Mouse (Mus musculus): ENCODE results near the gene Rab3a. TPM values are rescaled to one million over a fixed set of nuclear protein-coding genes. Genes with fewer than 3 reads are reported as not detected.

The Rab3a gene
- polyA plus RNA-seq, 1 experiment from 2014 or later, result 12.3 TPM

DNA sequence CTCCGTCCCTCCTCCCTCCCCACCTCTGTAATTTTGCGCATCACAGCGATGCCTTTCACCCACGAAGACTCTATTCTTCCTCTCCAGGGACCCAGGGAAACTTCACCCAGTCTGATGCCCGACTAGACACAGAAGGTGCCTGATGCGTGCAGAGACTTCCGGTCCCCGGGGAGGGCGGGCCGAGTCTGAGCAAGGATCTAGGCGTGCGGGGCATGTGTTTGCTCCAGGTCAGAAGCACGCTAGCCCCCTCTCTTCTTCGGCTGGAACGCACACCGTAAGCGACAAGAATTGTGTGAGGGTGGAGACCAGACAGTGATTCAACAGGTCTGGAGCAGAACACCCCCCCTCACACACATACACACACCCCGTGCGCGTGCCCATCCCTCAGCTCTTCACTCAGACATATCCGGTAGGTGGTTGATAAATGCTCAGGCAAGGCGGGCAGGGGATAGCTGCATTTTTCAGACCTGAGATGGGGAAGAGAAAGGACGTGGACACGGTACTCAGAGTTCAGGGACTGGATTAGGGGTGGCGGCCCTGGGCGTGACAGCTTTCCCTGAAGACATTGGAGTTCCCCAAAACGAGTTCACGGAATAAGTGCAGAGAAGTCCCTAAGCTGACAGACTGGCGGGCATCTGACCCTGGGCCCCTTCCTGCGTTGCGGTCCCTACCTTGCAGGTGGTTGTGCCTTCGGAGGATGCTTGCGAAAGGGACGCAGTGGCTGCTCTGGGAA lies 11.5 kb downstream of the Rab3a start:
- Histone ChIP-seq H3K4me1 (ENCODE audit: control insufficient read depth, insufficient read depth, low read length) (peaks cover 18% of the 10 kb centered on the region), H3K4me2 (ENCODE audit: low read depth, severe bottlenecking) (peak overlapping the region; percentile 88), H3K4me3 (ENCODE audit: low read depth, low read length) (peak overlapping the region; percentile 34), H3K9ac (ENCODE audit: low read length) (peak overlapping the region; percentile 59), H3K27me3 (ENCODE audit: control insufficient read depth, insufficient read depth, low read length) (no peaks in the 10 kb centered on the region), H3K27ac (replicated peaks; ENCODE audit: low read depth, low read length) (no peak overlapping the region), H3K9me3 (ENCODE audit: control insufficient read depth, low read length) (no peaks in the 10 kb centered on the region), H3K36me3 (ENCODE audit: control insufficient read depth, insufficient read depth, low read length) (peaks cover 16% of the 10 kb centered on the region)
- no peak for ATAC-seq (ENCODE audit: insufficient number of reproducible peaks, low FRiP score, low TSS enrichment, low read depth)
- DNase-seq (ENCODE audit: low spot score), result peak; percentile 58
- 2% methylated on average over 34 of the region's 34 CpGs for WGBS

DNA sequence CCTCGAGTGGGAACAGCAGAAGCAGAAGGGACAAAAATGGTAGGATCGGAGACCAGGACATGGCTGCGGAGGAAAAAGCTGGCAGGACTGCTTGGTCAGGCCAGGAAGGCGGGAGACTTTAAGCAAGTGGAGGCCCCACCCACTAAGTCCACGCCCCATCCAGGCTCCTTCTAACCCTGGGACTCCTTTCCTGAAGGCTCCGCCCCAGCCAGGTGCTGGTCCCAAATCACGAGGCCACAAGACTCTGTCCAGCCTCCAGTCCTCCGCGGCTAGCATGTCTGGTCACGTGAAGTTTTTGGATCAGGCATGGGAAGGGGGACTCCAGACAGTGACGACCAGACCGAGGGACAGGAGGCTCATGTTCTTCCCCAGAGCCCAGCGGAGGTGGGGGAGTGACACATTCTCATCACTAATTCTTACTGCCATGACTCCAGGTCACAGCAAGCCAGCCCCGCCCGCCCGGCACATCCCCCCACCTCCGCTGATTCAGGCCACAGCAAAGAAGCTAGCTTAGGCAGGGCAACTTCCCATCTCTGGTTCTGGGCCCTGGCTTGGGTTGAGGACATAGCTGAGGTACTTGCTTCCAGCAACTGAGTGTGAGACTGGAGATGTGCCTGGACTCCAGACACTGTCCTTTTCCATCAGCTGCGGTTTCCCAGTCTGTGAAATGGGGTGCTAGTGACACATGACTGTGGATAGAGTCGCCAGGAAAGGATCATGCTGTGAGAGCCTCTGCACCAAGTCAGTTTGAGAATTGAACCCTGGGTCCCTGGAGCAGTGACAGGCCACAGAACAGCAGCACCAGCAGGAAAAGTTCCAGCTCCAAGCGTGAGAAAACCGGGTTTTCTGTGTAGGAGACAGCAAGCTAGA lies 12.3 kb downstream of the Rab3a start:
- H3K9me3 ChIP-seq (ENCODE audit: control insufficient read depth, low read length), result no peaks in the 10 kb centered on the region
- peaks cover 19% of the 10 kb centered on the region for H3K36me3 ChIP-seq (ENCODE audit: control insufficient read depth, insufficient read depth, low read length)
- no peaks in the 10 kb centered on the region for H3K27me3 ChIP-seq (ENCODE audit: control insufficient read depth, insufficient read depth, low read length)
- peak overlapping the region; percentile 59 for H3K9ac ChIP-seq (ENCODE audit: low read length)
- 0 out of 2 replicates have a peak overlapping the region, but pooled peaks have one; percentile 36 for H3K27ac ChIP-seq (replicated peaks; ENCODE audit: low read depth, low read length)
- peak; percentile 62 for ATAC-seq (ENCODE audit: insufficient number of reproducible peaks, low FRiP score, low TSS enrichment, low read depth)
- DNase-seq (ENCODE audit: low spot score), result peak; percentile 80
- WGBS, result 8% methylated on average over 21 of the region's 21 CpGs
- peaks cover 18% of the 10 kb centered on the region for H3K4me1 ChIP-seq (ENCODE audit: control insufficient read depth, insufficient read depth, low read length)
- peak overlapping the region; percentile 88 for H3K4me2 ChIP-seq (ENCODE audit: low read depth, severe bottlenecking)
- peak overlapping the region; percentile 34 for H3K4me3 ChIP-seq (ENCODE audit: low read depth, low read length)

DNA sequence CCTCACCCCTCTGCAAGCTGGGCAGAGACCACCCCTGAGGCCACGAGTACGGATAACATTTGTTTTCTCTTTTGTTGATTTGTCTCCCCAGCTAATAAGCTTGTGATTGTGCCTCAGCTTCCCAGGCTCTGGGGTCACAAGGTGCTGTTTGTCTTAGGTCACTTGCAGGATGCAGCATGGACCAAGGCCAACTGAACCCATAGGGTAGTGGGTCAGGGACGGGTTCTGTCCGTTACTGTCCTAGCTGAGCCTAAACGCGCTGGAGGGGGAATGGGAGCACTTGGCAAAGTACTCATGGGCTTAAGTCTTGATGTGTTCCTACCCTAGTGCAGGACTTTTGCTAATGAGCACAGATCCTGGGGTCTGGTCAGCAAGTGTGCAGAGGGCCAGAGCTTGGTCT lies 13.0 kb downstream of the Rab3a start:
- DNase-seq (ENCODE audit: low spot score), result no peak
- no peak for ATAC-seq (ENCODE audit: insufficient number of reproducible peaks, low FRiP score, low TSS enrichment, low read depth)
- Histone ChIP-seq H3K36me3 (ENCODE audit: control insufficient read depth, insufficient read depth, low read length) (peaks cover 24% of the 10 kb centered on the region), H3K27me3 (ENCODE audit: control insufficient read depth, insufficient read depth, low read length) (no peaks in the 10 kb centered on the region), H3K9ac (ENCODE audit: low read length) (no peak overlapping the region), H3K4me1 (ENCODE audit: control insufficient read depth, insufficient read depth, low read length) (peaks cover 18% of the 10 kb centered on the region), H3K4me3 (ENCODE audit: low read depth, low read length) (no peak overlapping the region), H3K9me3 (ENCODE audit: control insufficient read depth, low read length) (no peaks in the 10 kb centered on the region), H3K4me2 (ENCODE audit: low read depth, severe bottlenecking) (no peak overlapping the region), H3K27ac (replicated peaks; ENCODE audit: low read depth, low read length) (no peak overlapping the region)
- 81% methylated on average over 6 of the region's 6 CpGs for WGBS

DNA sequence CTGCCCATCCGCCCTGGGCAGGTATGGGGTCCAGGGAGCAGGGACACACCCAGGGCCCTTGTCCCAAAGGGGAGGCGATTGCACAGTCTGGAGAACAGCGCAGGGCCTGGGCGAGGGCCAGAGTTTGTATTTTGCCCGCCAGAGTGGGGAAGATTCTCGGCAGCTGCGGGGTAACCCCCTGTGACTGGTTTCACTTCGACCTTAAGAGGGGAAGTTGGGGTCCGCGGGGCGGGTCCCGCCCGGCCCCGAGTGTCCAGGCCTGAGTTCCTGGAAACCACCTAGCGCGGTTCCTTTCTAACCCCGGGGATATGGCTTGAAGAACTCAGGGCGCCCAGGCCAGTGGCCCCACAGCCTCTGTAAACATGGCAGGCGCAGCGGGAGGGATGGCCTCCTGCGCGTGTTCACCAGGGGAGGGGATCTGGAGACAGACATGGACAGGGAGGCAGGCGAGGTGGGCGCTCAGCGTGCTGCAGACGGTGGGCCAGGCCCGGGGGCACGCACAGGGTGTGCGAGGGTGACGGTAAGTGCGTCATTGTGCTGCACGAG lies 13.8 kb downstream of the Rab3a start:
- ATAC-seq (ENCODE audit: insufficient number of reproducible peaks, low FRiP score, low TSS enrichment, low read depth), result no peak
- H3K4me2 ChIP-seq (ENCODE audit: low read depth, severe bottlenecking), result no peak overlapping the region
- no peak overlapping the region for H3K27ac ChIP-seq (replicated peaks; ENCODE audit: low read depth, low read length)

DNA sequence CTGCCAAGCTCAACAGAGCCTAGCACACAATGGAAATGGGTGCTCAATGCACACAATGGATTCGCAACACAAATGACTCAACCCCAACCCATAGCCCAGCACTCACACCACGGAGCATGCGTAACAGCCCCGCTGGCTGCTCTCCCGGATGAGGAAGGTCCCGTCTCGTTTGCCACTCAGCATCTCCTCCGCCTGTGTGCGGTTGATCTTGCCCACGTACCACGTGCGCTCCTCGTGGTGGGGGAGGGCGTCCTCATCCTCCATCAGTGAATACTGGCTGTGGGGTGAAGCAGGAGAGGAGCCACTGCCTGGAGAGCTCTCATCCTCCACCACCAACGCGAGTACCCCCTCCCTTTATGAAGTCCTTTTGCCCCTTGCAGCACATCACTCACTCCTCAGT lies 14.5 kb downstream of the Rab3a start:
- no peak overlapping the region for H3K27ac ChIP-seq (replicated peaks; ENCODE audit: low read depth, low read length)
- H3K4me1 ChIP-seq (ENCODE audit: control insufficient read depth, insufficient read depth, low read length), result peaks cover 18% of the 10 kb centered on the region
- no peak overlapping the region for H3K9ac ChIP-seq (ENCODE audit: low read length)
- ATAC-seq (ENCODE audit: insufficient number of reproducible peaks, low FRiP score, low TSS enrichment, low read depth), result no peak
- DNase-seq (ENCODE audit: low spot score), result no peak
- WGBS, result 89% methylated on average over 16 of the region's 16 CpGs
- H3K4me3 ChIP-seq (ENCODE audit: low read depth, low read length), result no peak overlapping the region
- no peaks in the 10 kb centered on the region for H3K9me3 ChIP-seq (ENCODE audit: control insufficient read depth, low read length)
- peaks cover 24% of the 10 kb centered on the region for H3K36me3 ChIP-seq (ENCODE audit: control insufficient read depth, insufficient read depth, low read length)
- H3K27me3 ChIP-seq (ENCODE audit: control insufficient read depth, insufficient read depth, low read length), result no peaks in the 10 kb centered on the region
- H3K4me2 ChIP-seq (ENCODE audit: low read depth, severe bottlenecking), result no peak overlapping the region

More for the DNA sequence above, 13.8 kb downstream of the Rab3a start:
- Histone ChIP-seq H3K4me3 (ENCODE audit: low read depth, low read length) (no peak overlapping the region), H3K9me3 (ENCODE audit: control insufficient read depth, low read length) (no peaks in the 10 kb centered on the region), H3K9ac (ENCODE audit: low read length) (no peak overlapping the region), H3K27me3 (ENCODE audit: control insufficient read depth, insufficient read depth, low read length) (no peaks in the 10 kb centered on the region), H3K36me3 (ENCODE audit: control insufficient read depth, insufficient read depth, low read length) (peaks cover 24% of the 10 kb centered on the region), H3K4me1 (ENCODE audit: control insufficient read depth, insufficient read depth, low read length) (peaks cover 18% of the 10 kb centered on the region)
- 94% methylated on average over 32 of the region's 32 CpGs for WGBS
- DNase-seq (ENCODE audit: low spot score), result no peak

DNA sequence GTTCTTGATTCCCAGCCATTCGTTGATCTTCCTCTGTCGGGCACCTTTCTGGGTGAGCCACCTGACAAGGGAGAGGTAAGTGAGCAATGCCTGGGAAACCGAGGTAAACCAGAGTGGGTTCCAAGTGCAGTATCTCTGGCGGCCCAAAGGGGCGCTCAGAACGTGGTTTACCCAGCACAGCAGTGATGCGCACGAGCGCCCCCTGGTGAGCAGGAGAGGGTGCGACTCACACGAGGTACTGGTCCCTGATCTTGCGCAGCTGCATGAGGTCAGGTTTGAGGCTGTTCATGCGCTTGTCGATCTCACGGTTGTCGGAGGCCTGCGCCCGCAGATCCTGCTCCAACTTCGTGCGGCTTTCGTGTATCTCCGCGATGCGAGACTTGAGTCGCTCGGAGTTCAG lies 14.9 kb downstream of the Rab3a start:
- peaks cover 18% of the 10 kb centered on the region for H3K4me1 ChIP-seq (ENCODE audit: control insufficient read depth, insufficient read depth, low read length)

DNA sequence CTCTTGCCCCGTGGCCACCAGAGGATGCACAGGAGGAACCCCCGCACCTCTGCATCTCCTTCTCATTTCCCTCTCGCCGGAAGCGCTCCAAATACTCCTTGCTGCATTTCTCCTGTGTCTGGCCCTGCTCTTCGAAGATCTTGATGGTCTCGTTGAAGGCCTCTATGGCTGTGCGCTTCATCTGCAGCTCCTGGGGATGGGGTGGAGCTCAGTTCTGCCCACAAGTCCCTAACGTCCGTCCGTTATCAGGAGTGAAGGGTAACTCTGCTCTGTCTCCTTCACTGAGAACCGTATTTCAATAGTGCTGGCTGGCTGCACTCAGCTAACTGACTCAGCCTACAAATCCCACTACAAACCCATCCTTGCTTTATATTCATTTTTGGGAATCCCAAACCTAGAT lies 15.4 kb downstream of the Rab3a start:
- WGBS, result 75% methylated on average over 12 of the region's 12 CpGs
- DNase-seq (ENCODE audit: low spot score) (no peak), ATAC-seq (ENCODE audit: insufficient number of reproducible peaks, low FRiP score, low TSS enrichment, low read depth) (no peak)
- Histone ChIP-seq H3K36me3 (ENCODE audit: control insufficient read depth, insufficient read depth, low read length) (peaks cover 24% of the 10 kb centered on the region), H3K4me2 (ENCODE audit: low read depth, severe bottlenecking) (no peak overlapping the region), H3K9ac (ENCODE audit: low read length) (no peak overlapping the region), H3K4me1 (ENCODE audit: control insufficient read depth, insufficient read depth, low read length) (peaks cover 18% of the 10 kb centered on the region), H3K27ac (replicated peaks; ENCODE audit: low read depth, low read length) (no peak overlapping the region), H3K9me3 (ENCODE audit: control insufficient read depth, low read length) (no peaks in the 10 kb centered on the region), H3K4me3 (ENCODE audit: low read depth, low read length) (no peak overlapping the region), H3K27me3 (ENCODE audit: control insufficient read depth, insufficient read depth, low read length) (no peaks in the 10 kb centered on the region)

More for the DNA sequence above, 14.9 kb downstream of the Rab3a start:
- ATAC-seq (ENCODE audit: insufficient number of reproducible peaks, low FRiP score, low TSS enrichment, low read depth) (peak; percentile 34; the same call in 1 of the 2 replicates), DNase-seq (ENCODE audit: low spot score) (peak; percentile 99)
- no peak overlapping the region for H3K27ac ChIP-seq (replicated peaks; ENCODE audit: low read depth, low read length)
- H3K9me3 ChIP-seq (ENCODE audit: control insufficient read depth, low read length), result no peaks in the 10 kb centered on the region
- H3K27me3 ChIP-seq (ENCODE audit: control insufficient read depth, insufficient read depth, low read length), result no peaks in the 10 kb centered on the region
- no peak overlapping the region for H3K9ac ChIP-seq (ENCODE audit: low read length)
- peaks cover 24% of the 10 kb centered on the region for H3K36me3 ChIP-seq (ENCODE audit: control insufficient read depth, insufficient read depth, low read length)
- no peak overlapping the region for H3K4me2 ChIP-seq (ENCODE audit: low read depth, severe bottlenecking)
- 6% methylated on average over 26 of the region's 26 CpGs for WGBS
- no peak overlapping the region for H3K4me3 ChIP-seq (ENCODE audit: low read depth, low read length)

DNA sequence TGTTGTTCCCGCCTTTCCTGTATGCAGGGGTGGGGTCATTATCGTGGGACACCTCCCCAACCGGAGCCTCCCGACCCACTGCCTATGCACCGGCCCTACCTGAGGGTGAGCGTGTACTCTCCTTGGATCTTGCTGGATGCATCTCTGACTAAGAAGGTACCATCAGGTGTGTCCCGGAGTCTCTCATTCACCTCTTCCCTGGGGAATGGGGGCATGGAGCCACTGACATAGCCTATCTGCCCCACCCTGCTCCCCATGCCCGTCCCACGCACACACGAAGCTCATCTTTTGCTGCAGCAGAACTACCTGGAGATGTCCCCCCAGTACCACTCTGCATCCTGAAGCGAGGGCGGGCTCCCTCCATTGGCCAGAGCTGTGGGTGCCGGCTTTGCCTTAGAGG lies 16.3 kb downstream of the Rab3a start:
- Histone ChIP-seq H3K4me1 (ENCODE audit: control insufficient read depth, insufficient read depth, low read length) (peaks cover 20% of the 10 kb centered on the region), H3K4me3 (ENCODE audit: low read depth, low read length) (no peak overlapping the region), H3K9ac (ENCODE audit: low read length) (no peak overlapping the region), H3K4me2 (ENCODE audit: low read depth, severe bottlenecking) (no peak overlapping the region), H3K9me3 (ENCODE audit: control insufficient read depth, low read length) (no peaks in the 10 kb centered on the region), H3K27ac (replicated peaks; ENCODE audit: low read depth, low read length) (no peak overlapping the region), H3K36me3 (ENCODE audit: control insufficient read depth, insufficient read depth, low read length) (peaks cover 24% of the 10 kb centered on the region), H3K27me3 (ENCODE audit: control insufficient read depth, insufficient read depth, low read length) (no peaks in the 10 kb centered on the region)
- WGBS, result 96% methylated on average over 13 of the region's 13 CpGs
- ATAC-seq (ENCODE audit: insufficient number of reproducible peaks, low FRiP score, low TSS enrichment, low read depth) (no peak), DNase-seq (ENCODE audit: low spot score) (no peak)
